Mouse (Mus musculus) naive thymus-derived CD4-positive, alpha-beta T cell, adult 2 months (primary cell): ENCODE results near the gene Ccdc66.

ENCODE experiments used
- DNase-seq: peaks from one replicate; pipeline ENCODE4 v3.0.0-alpha.2; 2011; ENCODE audit warnings: low read depth

Gene Ccdc66

GRCm38 (mm10) chr14:27507894-27508643 is at the start of gene Ccdc66:
Ccdc66 (minus strand) TSS chr14:27508460.
- peak; percentile 98 for DNase-seq

DNA sequence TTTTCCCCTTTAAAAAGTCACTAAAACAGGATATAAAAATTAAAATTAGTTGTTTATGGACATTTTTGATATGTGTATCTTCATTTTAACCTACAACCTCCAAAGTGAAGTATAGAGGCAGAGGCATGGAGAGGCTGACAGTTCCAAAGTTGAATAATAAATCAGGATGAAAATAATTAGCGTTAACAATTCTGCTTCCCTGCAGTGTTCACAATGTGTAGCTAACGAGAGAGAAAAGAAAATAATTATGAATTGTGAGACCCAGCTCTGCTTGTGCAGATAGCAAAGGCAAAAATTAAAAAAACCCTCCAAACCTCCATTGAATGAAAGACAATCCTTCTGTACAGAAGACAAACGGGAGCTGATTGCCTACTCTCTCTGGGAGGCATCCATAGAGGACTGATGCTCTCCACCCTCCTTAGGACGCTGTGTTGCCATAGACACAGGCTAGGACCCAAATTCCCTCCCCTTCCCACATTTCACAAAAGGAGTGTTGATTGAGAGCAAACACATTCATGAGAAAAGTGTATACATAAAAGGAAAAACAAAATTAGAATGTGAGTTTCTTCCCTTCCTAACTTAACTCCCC is 35.7 kb upstream of the Ccdc66 start:
- no peak for DNase-seq

- no peak for DNase-seq
Measured at GRCm38 (mm10) chr14:27536441-27536840, 28.2 kb upstream of the Ccdc66 start.

DNA sequence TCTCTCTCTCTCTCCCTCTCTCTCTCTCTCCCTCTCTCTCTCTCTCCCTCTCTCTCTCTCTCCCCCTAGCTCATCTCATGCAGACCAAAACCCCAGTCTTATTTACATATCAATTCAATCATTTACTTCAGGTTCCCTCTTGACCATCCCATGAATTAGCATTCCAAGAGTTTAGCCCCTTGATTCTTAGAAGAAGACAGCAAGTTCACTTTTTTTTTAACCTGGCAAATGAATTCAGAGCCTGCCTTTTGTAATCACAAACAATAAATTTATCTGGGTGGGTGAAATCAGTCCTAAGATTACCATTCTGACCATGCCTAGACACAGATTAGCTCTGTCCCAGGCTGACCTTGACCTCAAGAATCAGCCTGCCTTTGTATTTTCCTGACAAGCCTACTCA is 16.3 kb upstream of the Ccdc66 start:
- no peak for DNase-seq

DNA sequence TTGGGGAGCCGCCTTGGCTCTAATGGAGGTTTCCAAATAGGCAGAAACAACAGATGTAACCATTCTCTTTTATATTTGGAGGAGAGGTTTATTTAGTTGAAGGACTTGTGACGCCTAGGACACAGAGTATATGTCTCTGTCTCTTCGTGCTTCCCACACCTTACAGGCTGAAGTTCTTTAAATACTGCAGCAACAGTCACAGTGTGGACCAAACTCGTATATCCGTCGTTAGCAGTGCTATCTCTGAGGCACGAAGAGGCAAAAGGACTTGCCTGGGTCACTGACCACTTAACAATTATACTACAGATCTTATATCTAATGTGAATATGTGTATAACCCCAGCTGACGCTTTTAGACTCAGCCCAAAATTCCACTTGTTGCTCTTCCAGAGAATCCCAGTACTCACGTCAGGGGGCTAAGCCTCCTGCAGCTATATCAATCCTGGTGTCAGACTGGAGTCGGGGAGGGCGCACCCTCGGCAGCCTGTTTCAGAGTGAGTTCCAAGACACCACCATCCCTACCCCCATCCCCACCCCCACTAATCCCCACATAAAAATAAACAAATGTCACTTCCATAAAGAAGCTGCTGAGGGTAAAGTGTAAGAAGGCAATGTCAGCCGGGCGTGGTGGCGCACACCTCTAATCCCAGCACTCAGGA is 513 bp upstream of the Ccdc66 start:
- DNase-seq: no peak

DNA sequence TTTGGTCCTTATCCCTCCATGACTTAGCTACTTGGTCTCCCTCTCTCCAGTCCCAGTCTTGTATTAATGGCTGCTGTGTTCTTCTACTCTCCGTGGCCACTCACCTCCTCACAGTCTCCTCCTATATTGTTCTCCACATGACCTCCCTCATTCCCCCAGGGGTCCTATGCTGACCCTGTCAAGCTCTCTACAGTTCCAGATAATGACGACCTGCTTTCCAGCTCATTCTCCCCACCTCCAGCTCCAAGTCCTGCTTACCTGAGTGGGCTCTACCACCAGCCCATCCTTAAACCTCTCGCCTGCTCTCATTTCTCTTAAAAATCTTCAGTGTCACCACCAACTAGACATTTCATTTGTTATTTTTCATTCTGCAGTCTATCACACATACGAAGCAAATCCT is 7.2 kb downstream of the Ccdc66 start:
- no peak for DNase-seq

- no peak for DNase-seq
Measured at GRCm38 (mm10) chr14:27493516-27493915, 14.7 kb downstream of the Ccdc66 start.

DNA sequence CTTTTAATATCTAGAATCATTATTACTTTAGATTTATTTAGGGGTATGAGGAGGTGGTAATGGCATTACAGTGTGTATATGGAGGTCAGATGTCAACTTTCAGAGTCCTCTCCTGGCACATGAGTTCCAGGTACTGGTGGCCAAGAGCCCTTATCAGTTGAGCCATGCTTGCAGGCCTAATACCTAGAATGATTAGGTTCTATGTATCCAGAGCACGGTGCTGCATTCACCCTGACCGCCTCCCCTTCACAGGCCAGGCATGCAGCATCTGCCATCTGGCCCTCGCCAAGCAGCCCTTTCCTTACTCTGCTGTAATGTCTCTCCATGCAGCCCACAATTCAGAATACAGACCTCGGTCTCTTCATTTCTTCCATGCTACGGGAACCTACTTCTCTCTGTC is 16.9 kb downstream of the Ccdc66 start:
- DNase-seq: no peak

DNA sequence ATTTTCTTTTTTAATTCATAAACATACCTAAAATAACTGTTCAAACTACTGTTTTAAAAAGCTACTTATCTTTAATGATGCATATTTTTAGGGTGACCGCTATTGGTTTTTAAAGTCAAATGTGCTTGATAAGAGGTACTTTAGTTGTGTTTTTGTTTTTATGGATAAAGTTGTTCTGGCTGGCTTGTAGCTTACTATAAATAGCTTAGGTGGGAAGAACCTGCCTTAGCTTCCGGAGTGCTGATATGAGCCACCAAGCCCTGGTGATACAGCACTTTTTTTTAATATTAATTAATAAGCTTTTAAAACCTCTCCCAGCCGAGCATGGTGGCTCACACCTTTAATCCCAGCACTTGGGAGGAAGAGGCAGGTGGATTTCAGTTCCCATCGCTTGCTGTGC is 61.3 kb downstream of the Ccdc66 start:
- no peak for DNase-seq

GRCm38 (mm10) chr14:27444851-27445281 is 63.4 kb downstream of the Ccdc66 start:
- no peak for DNase-seq

GRCm38 (mm10) chr14:27440921-27441320 is 67.3 kb downstream of the Ccdc66 start:
- DNase-seq: peak; percentile 57

DNA sequence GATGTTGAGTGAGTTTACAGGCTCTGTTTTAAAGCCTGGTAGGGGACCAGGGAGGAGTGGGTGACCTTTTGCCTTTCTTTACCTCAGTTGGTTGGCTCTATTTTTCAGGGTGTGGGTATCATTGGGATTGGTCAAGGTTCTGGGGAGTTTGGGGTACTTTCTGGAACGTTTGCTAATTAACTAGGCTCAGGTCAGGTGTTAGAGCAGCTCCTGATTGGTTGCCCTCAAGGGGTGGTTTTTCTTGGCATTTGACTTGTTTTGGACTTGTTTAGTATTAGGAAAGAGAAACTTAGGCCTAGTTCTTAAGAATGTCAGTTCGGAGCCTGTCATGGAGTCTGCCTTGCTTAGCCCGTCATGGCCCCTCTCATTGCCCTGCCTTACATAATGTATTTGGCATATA is 71.4 kb downstream of the Ccdc66 start:
- DNase-seq: no peak

DNA sequence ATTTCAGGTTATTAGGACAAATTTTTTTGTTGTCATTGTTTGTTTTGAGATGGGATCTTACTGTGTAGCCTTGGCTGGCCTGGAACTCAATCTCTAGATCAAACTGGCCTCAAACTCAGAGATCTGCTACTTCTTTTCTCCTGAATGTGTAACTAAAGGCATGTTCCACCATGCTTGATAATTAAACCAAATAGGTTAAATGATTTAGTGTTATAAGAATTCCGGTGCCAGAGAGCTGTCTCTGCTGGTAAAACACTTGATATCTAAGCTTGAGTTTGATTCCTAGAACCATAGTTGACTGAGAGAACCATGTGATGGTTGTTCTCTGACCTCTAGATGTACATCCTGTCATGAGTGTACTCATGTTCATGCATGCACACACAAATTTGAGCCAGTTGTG is 72.1 kb downstream of the Ccdc66 start:
- no peak for DNase-seq

- DNase-seq: no peak
Measured at GRCm38 (mm10) chr14:27432064-27432463, 76.2 kb downstream of the Ccdc66 start.
